Comparison of ENCODE assay signal across 8 mouse cellular contexts in genomic region chr2:92600348-92600670, GRCm38 (mm10). TPM values are rescaled to one million over a fixed set of nuclear protein-coding genes. Genes with fewer than 3 reads are reported as not detected.
A peak's percentile ranks its signal among the peaks of the same experiment; 100 is the strongest.
DNase-seq lines count a peak whose midpoint lies in the region; ATAC-seq and TF ChIP-seq lines count a peak whose summit lies in the region.

No protein-coding gene starts in this region.

- peak; percentile 10; the same call in 1 of the 2 replicates for ATAC-seq in lung, postnatal 0 days
- ATAC-seq in forebrain, embryonic 14.5 days: no peak; the same call in 1 of the 2 replicates
- no peak for ATAC-seq in limb, embryonic 15.5 days (ENCODE audit: insufficient number of reproducible peaks, low FRiP score, low TSS enrichment, low read depth)
- ATAC-seq in stomach, embryonic 14.5 days (ENCODE audit: insufficient number of reproducible peaks, insufficient read depth, low FRiP score, low read depth): no peak

- peak overlapping the region; percentile 23; the same call in 1 of the 2 replicates for H3K9ac ChIP-seq in lung, postnatal 0 days (replicated peaks; ENCODE audit: low read depth)
- H3K9ac ChIP-seq in forebrain, embryonic 14.5 days (ENCODE audit: low read length): peak overlapping the region; percentile 90
- peak overlapping the region; percentile 56 for H3K9ac ChIP-seq in limb, embryonic 15.5 days
- H3K9ac ChIP-seq in stomach, embryonic 14.5 days (replicated peaks; ENCODE audit: low read depth, low read length): peak overlapping the region; percentile 48; the same call in 1 of the 2 replicates

- peaks cover 13% of the 10 kb centered on the region; the same call in 1 of the 2 replicates for H3K27me3 ChIP-seq in lung, postnatal 0 days (replicated peaks; ENCODE audit: insufficient read depth, low read length)
- no peaks in the 10 kb centered on the region for H3K27me3 ChIP-seq in forebrain, embryonic 14.5 days (replicated peaks; ENCODE audit: control insufficient read depth, insufficient read depth, low read length)
- H3K27me3 ChIP-seq in limb, embryonic 15.5 days: peaks cover 23% of the 10 kb centered on the region
- H3K27me3 ChIP-seq in stomach, embryonic 14.5 days (ENCODE audit: control insufficient read depth, insufficient read depth, low read length): 0 out of 2 replicates have a peak, but pooled peaks cover 5% of the 10 kb centered on the region

- 3% methylated on average over 17 of the region's 17 CpGs for WGBS in lung, postnatal 0 days
- WGBS in forebrain, embryonic 14.5 days: 2% methylated on average over 16 of the region's 17 CpGs
- under 1% methylated on average over 17 of the region's 17 CpGs for WGBS in limb, embryonic 15.5 days
- WGBS in stomach, embryonic 14.5 days: 3% methylated on average over 17 of the region's 17 CpGs

- TF ChIP-seq EP300 in lung, postnatal 0 days (IDR thresholded peaks at IDR 0.05): no peak

- no peaks in the 10 kb centered on the region for H3K36me3 ChIP-seq in lung, postnatal 0 days (ENCODE audit: insufficient read depth, low read length)
- H3K36me3 ChIP-seq in forebrain, embryonic 14.5 days (ENCODE audit: control insufficient read depth, insufficient read depth, low read length): no peaks in the 10 kb centered on the region
- H3K36me3 ChIP-seq in limb, embryonic 15.5 days: no peaks in the 10 kb centered on the region
- H3K36me3 ChIP-seq in stomach, embryonic 14.5 days (ENCODE audit: control insufficient read depth, insufficient read depth, low read length): no peaks in the 10 kb centered on the region

- no peak for TF ChIP-seq CTCF in lung, postnatal 0 days (IDR thresholded peaks at IDR 0.05)

- no peak overlapping the region for H3K27ac ChIP-seq in lung, postnatal 0 days (ENCODE audit: low read length)
- H3K27ac ChIP-seq in forebrain, embryonic 14.5 days (ENCODE audit: low read depth, low read length): peak overlapping the region; percentile 81
- no peak overlapping the region for H3K27ac ChIP-seq in limb, embryonic 15.5 days
- H3K27ac ChIP-seq in stomach, embryonic 14.5 days (ENCODE audit: low read length): no peak overlapping the region

- no peaks in the 10 kb centered on the region for H3K4me1 ChIP-seq in lung, postnatal 0 days (ENCODE audit: insufficient read depth, low read depth, low read length)
- peaks cover 23% of the 10 kb centered on the region; the same call in 1 of the 2 replicates for H3K4me1 ChIP-seq in forebrain, embryonic 14.5 days (ENCODE audit: control insufficient read depth, insufficient read depth, low read length)
- peaks cover 27% of the 10 kb centered on the region for H3K4me1 ChIP-seq in limb, embryonic 15.5 days
- H3K4me1 ChIP-seq in stomach, embryonic 14.5 days (ENCODE audit: control insufficient read depth, insufficient read depth, low read length): peaks cover 8% of the 10 kb centered on the region; the same call in 1 of the 2 replicates

- peak overlapping the region; percentile 54 for H3K4me3 ChIP-seq in lung, postnatal 0 days (ENCODE audit: low read depth, low read length)
- H3K4me3 ChIP-seq in forebrain, embryonic 14.5 days (ENCODE audit: low read depth, low read length): peak overlapping the region; percentile 74
- peak overlapping the region; percentile 66 for H3K4me3 ChIP-seq in limb, embryonic 15.5 days
- peak overlapping the region; percentile 69 for H3K4me3 ChIP-seq in stomach, embryonic 14.5 days (ENCODE audit: low read depth, low read length)

- peak overlapping the region; percentile 87 for H3K4me2 ChIP-seq in lung, postnatal 0 days (replicated peaks; ENCODE audit: low read depth, low read length)
- peak overlapping the region; percentile 91 for H3K4me2 ChIP-seq in forebrain, embryonic 14.5 days (ENCODE audit: low read length)
- peak overlapping the region; percentile 96 for H3K4me2 ChIP-seq in limb, embryonic 15.5 days
- H3K4me2 ChIP-seq in stomach, embryonic 14.5 days (replicated peaks; ENCODE audit: low read depth, low read length): peak overlapping the region; percentile 89

- no peak for DNase-seq in lung, postnatal 0 days (ENCODE audit: low spot score)
- no peak for DNase-seq in lung, adult 18-20 months
- DNase-seq in forebrain, embryonic 14.5 days (ENCODE audit: low spot score): no peak
- DNase-seq in cerebellum, postnatal 4 days (ENCODE audit: low spot score in 2 of 2): no peak
- no peak for DNase-seq in cerebellum, adult 11-12 months
- DNase-seq in right cerebral cortex, postnatal 36 days (ENCODE audit: low spot score in 2 of 2): no peak

- no peaks in the 10 kb centered on the region for H3K9me3 ChIP-seq in lung, postnatal 0 days (ENCODE audit: low read length)
- no peaks in the 10 kb centered on the region for H3K9me3 ChIP-seq in forebrain, embryonic 14.5 days (replicated peaks; ENCODE audit: control insufficient read depth, low read length)
- H3K9me3 ChIP-seq in limb, embryonic 15.5 days: no peaks in the 10 kb centered on the region
- H3K9me3 ChIP-seq in stomach, embryonic 14.5 days (ENCODE audit: control insufficient read depth, low read depth, low read length): no peaks in the 10 kb centered on the region

RNA-seq across cellular contexts. Expression of gene Chst1, which starts 0.8 kb away (rescaled TPM):
- polyA plus RNA-seq in lung, postnatal 0 days (2015; fragmentation: Nextera tagmentation; extraction: Ambion mirVana): 5.2 TPM in 2 replicates
- 18.9 and 19.9 TPM in 2 replicates for polyA plus RNA-seq in forebrain, embryonic 14.5 days (2014; fragmentation: Nextera tagmentation; extraction: Ambion mirVana)
- 7.8 and 7.9 TPM in 2 replicates for polyA plus RNA-seq in limb, embryonic 15.5 days (2015; fragmentation: Nextera tagmentation; extraction: Ambion mirVana)
- 4.4 and 5.2 TPM in 2 replicates for polyA plus RNA-seq in stomach, embryonic 14.5 days (2014; fragmentation: Nextera tagmentation; extraction: Ambion mirVana)

Comparison
In these comparisons a context has a peak if more than half of its experiments do, and no peak if none do; other contexts are left out.
1. H3K9ac ChIP-seq: peak in every context shown above with its lines; median percentile 90 in forebrain, embryonic 14.5 days; 56 in limb, embryonic 15.5 days; 48 in stomach, embryonic 14.5 days; 23 in lung, postnatal 0 days.